Mouse (Mus musculus) testis, postnatal 14 days (tissue): Measurements from ENCODE around the gene Gm8773.

Source experiments
- DNase-seq: peaks from one replicate; pipeline ENCODE4 v3.0.0; 2021; ENCODE audit warnings: low spot score

The Gm8773 gene

DNA sequence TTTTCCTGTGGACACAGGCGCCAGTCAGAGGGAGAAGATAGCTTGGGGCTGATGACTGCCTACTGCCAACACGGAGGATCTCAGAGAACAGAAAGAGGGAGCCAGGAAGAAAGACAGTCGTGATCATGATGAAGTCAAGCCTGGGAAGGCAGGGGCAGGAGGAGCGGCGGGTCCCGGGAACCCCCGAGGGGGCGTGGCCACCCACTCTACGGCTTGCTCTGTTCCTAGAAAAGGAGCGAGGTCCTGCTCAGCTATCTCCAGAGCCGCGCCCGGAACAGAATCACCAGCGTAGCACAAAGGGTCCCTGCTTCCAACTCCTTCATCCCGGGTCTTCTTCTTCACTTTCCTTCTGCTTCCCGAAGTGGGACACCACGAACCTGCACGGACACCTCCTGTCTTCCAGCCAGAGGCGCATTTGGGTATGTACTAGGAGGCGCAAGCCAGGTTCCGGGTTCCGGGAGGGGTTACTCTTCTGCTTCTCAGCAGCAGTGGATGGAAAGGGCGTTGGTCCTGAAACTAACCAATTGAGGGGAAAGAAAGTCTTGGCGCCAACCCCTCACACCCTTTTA is at the start of gene Gm8773:
Gm8773 (plus strand) TSS at position 51 of the 569 bp plus-strand sequence.
- DNase-seq = peak; percentile 31

DNA sequence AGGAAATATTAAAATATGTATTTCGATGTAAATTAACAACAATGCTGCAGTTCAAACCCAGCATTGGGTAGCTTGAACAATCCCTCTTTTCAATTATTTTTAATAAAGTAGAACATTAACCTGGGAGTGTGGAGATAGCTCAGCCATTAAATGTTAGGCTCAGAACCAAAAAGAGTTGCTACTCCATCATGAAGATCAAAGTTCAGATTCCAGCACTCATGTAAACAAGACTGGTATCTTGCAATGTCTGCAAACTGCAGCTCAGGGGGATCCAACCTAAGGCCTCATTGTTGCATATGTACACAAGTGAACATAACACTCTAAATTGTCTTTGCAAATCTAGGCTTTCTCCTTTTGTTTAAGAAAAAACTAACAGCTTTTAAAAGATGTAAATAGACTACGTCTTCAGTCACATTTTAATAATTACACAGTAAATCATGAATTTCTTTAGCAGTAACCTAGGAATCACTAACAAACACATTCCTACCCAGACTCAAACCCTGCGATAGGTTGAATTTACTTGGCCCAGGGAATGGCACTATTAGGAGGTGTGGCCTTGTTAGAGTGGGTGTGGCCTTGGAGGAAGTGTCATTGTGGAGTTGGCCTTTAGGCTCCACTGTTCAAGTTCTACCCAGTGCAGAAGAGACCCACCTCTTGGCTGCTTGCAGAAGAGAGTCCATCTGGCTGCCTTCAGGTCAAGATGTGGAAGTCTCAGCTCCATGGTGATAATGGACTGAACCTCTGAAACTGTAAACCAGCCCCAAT is 39.8 kb upstream of the Gm8773 start:
- no peak for DNase-seq

DNA sequence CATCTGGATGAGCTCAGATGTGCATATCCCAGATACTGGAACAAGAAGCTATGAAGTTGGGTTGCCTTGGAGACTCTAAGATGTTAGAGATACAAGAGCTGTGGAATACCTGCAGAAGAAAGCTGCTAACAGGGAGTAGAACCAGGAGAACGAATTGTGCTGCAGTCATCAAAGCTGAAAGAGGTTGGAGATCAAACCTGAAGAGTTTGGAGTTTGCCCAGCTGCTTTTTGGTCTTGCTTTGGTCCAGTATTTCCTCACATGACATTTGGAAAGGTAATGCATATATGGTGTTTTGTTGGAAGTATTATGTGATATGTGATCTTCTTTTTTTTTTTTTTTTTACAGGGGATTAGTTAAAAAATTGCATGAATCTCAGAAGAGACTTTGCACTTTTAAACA is 37.5 kb upstream of the Gm8773 start:
- DNase-seq = no peak

DNA sequence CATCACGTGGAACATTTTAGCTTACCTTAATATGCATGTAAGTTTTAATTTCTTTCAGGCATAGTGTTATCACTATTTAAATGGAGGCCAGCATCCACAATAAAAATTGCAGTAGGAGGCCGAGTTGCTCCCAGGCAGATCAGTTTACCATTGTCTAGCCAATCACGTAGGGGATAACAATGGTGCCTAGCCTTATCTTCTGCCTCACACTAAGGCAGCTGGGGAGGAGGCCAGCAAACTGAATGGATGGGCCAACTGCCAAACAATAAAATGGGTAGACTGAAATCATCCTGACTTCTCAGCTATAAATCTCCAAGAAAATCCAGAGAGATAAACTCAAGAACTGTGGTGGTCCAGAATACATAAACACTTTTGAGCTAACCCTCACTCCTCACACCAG is 33.8 kb upstream of the Gm8773 start:
- DNase-seq = no peak

DNA sequence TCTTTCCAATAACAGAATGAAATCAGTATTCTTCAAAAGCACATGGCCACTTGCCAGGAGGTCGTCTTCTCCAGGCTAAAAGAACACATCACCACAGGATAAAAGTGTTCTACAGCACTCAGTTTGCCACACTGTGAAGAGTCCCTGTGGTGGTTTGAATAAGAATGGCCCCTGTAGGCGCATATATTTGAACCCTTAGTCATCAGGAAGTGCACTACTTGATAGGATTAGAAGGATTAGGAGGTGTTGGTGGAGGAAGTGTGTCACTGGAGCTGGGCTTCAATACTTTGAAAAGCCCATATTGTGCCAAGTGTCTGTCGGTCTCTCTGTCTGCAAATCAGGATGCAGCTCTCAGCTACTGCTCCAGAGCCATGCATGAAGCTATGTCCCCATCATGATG is 33.2 kb upstream of the Gm8773 start:
- DNase-seq = no peak

DNA sequence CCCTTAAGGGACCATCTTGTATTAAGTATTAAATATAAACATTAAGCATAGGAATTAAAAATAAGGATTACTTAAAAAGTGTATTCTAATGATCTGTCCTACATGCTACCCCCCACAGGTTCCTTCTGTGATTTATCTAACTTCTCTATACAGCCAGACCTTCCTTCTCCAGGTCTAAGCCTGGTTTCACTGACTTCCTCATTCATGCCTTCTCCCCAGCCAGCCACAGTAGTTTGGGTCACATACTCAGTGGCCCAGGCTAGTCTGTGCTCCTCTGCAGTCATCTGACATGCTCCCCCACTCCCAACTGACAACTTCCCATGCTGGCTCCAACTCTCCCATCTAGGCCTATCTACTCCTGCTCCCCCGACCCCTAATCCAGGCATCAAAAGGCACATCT is 22.5 kb upstream of the Gm8773 start:
- no peak for DNase-seq

DNA sequence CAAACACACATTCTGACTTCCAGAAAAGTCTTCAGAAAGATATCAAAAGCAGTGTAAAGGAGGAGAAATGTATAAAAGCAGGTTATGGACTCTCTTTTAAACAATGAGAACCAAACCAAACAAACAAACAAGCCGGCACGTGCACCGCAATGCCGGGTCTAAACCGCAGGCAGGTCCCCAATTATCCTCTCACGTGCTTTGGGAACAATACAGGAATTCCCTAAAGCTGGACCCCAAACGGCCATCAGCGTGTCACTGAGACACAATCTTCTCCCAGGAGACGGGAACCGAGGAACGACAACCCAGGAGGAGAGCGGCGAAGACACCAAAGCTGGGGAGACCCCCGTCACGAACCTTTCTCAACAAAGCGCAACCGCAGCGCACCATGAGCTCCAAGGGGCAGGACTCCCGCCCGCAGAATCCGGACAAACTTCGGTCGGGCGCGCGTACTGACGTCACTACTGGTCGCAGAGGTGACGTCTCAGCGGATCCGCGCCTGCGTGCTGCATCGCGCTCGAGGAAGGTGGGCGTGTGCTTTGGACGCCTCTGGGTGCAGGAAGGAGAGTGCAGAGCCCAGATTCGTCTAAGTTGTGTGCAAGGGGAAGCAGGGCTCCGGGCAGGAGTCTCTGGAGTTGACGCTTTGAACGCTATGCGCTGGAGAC is 14.4 kb upstream of the Gm8773 start, which contains the start of gene Gtpbp10:
Gtpbp10 (minus strand) TSS at position 460 of the 662 bp plus-strand sequence.
- DNase-seq = peak; percentile 93

DNA sequence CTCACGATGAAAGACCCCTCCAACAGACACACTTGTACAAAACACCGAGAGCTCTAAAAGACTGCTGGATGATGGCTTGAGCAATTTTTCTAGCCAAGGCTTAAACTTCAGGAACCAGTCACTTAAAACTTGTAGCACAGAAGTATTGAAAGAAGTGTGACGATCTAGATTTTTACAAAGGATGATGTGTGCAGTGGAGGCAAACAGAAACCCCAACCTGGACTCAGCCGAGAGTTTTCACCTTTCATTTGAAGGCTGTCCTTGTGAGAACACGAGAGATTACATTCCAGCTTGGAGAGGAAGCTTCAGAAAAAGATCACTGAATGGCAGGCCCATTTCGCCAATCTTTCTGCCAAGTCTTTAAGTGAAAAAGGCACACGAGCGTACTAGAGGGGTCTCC is 13.8 kb upstream of the Gm8773 start:
- no peak for DNase-seq

DNA sequence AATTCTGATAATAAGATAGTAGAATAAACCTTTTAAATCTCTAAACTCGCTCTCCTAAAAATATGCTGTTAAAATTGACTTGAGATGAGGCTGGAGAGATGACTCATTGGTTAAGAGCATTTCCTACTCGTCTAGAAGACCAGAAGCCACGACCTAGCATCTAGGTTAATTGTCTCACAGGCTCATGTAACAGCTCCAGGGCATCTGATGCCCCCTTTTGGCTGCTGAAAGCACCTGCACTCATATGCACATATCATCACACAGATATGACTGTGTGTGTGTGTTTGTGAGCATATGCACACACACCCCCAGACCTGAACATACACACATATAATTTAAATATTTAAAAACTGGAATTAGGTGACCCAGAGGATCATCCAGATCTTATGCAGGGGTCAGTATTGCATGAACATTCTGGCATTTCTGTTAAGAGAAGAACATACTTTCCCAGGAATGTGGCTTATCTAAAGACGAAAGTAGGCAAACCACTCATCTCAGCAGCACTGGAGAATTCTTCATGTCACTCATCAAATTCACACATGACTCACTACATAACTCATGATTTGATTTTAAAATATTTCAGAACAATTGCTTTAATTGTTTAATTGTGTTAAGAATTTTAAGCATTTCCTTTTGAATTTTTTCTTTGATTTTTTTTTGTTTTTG is 12.4 kb upstream of the Gm8773 start:
- DNase-seq = no peak

DNA sequence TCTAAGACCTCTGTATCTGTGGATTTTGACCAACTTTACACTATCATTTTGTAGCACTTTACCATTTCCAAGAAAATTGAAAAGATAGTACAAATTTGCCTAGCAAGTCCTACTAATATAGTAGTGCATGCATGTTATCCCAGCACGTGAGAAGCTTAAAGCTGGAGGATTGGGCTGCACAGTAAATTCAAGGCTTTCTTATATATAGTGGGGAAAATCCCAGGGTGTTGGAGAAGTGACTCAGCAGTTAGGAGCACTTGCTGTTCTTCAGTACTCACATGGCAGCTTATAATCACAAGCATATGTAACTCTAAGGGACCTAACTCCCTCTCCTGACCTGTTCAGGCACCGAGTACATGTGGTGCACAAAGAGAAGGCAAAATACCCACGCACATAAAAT is 11.2 kb upstream of the Gm8773 start:
- no peak for DNase-seq

DNA sequence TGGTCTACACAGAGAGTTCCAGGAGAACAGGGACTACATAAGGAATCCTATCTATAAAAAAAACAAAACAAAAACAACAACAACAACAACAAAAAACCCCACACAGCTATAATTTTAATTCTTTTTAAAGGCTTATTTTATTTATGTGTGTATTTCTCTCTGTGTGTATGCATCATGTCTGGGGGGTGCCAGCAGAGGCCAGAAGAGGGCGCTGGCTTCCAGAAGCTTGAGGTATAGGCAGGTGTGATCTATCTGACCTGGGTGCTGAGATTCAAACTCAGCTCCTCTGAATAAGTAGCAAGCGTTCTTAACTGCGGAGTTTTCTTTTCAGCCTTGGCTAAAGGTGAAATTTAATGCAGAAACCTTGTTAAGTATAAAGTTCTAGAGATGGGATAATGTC is 14.1 kb downstream of the Gm8773 start:
- no peak for DNase-seq

DNA sequence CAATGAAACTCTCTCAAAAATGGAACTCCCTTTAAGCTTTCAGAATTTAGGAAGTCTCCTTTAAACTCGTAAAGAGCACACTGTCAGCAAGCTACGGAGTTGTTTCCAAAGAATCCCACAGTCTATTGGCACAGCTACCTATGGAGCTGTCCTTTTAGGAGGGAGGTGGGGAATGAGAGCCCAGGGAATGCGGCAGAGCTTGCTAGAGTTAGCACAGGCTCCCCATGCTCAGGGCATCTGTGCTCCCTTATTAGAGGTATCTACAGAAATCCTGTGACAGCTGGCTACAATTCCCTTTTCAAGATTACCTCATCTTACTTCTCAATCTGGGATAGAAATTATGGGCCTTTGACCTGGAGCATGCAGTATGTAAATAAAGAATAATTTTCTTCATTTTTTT is 36.9 kb downstream of the Gm8773 start:
- no peak for DNase-seq

DNA sequence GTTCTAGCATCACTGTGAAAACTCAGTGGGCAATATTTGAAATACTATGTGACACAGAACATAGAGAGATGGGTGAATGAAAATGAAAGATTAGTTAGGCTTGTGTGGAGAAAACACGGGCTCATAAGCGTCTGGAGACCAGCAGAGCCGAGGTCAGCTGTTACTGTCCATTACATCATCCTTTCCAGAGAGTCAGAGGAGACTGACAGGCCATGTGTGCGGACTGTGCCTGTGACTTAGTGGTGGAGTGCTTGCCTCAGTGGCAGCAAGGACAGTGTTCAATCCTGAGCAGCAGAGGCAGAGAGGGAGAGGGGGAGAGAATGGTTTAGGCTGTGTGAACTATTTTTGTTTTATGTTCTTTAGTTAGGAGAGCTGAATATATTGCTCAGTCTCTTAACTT is 44.7 kb downstream of the Gm8773 start:
- DNase-seq = no peak

DNA sequence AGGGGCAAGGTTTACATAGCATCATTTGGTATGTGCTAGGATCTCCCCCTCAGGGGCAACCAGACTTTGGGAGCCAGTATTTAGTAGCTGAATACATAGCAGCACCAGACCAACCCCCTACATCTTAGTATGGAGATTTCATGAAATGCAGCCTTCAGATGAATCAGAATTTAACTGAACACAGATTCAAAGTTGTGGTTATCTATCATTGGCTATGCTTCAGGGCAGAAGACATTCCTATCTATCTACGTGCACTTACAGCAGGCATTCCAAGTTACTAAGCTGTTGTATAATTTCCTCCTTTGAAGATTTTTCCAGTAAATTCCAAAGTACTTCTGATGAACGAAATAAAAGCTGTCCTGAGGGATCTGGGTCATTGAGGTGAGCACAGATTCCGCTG is 51.9 kb downstream of the Gm8773 start:
- no peak for DNase-seq
